Comparison of ENCODE assay signal across 14 mouse cellular contexts in the genomic region with DNA sequence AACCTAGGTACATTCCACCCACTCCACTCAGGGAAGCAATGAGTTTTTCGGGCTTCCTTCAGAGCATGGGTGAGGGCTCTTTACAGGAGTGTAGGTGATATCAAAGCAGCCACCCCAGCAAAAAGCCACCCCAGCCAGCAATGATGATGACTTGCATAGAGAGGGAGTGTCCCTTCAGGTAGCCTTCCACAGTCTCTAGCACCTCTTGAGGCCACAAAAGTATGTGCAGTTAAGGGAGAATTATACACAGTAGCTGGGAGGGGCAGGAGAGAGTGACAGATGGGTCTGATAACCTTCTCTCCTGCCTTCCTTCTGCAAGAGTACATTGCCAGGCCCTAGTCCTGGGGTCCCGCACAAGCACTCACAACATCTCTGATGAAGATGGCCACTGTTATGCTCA.
"Had no signal": no experiment of that assay in that cellular context is flagged by ENCODE, and none has a peak within 500 bp of the region (broad histone marks: within the 10 kb centered on the region; RNA-seq: fewer than 3 reads in every experiment).

No protein-coding gene starts in this region.

- H3K9me3 ChIP-seq: liver, embryonic 13.5 days; lung, embryonic 15.5 days; midbrain, embryonic 10.5 days; midbrain, embryonic 13.5 days; neural tube, embryonic 13.5 days had no signal

- H3K4me3 ChIP-seq: liver, embryonic 13.5 days; lung, embryonic 15.5 days; midbrain, embryonic 10.5 days; midbrain, embryonic 13.5 days; myocyte; neural tube, embryonic 13.5 days had no signal

- DNase-seq: kidney, adult 2 months; kidney, postnatal 10 days; kidney, postnatal 36 days; liver, embryonic 13.5 days; lung, postnatal 14 days; lung, postnatal 4 days; thymus, postnatal 25 days had no signal

- H3K4me1 ChIP-seq: liver, embryonic 13.5 days; lung, embryonic 15.5 days; midbrain, embryonic 10.5 days; midbrain, embryonic 13.5 days; neural tube, embryonic 13.5 days had no signal

- H3K9ac ChIP-seq: liver, embryonic 13.5 days; lung, embryonic 15.5 days; midbrain, embryonic 13.5 days; neural tube, embryonic 13.5 days had no signal

- ATAC-seq: intestine, embryonic 16.5 days; midbrain, embryonic 13.5 days; midbrain, embryonic 16.5 days had no signal

- H3K27me3 ChIP-seq: liver, embryonic 13.5 days; lung, embryonic 15.5 days; midbrain, embryonic 13.5 days; neural tube, embryonic 13.5 days had no signal

- H3K4me2 ChIP-seq: liver, embryonic 13.5 days; lung, embryonic 15.5 days; midbrain, embryonic 13.5 days; neural tube, embryonic 13.5 days had no signal

- H3K27ac ChIP-seq: liver, embryonic 13.5 days; lung, embryonic 15.5 days; midbrain, embryonic 10.5 days; midbrain, embryonic 13.5 days; neural tube, embryonic 13.5 days had no signal
